Mouse (Mus musculus) ES-CJ7 (cell line): Measurements from ENCODE around the gene Gpha2.
A peak's percentile ranks its signal among the peaks of the same experiment; 100 is the strongest.

Experiments used
- DNase-seq: peaks from one replicate; pipeline ENCODE4 v3.0.0; 2011; ENCODE audit warnings: low read depth, low spot score

The Gpha2 gene

DNA sequence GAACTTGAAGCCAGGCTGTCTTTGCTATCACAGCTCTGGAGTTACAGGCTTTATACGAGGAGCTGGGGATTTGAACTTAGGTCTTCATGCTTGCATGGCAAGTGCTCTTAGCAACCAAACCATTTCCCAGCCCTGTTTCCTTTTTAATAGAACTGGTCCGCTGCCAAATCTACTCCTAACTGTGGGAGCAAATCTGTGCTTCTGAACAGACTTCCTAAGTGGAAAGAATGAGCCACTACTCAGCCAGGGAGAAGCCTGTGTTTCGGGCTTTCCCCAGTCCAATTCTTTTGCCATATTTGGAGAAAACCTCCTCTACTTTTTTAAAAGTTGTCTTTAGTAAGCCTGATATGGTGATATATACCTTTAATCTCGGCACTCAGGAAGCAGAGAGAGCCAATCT is 46.6 kb downstream of the Gpha2 start:
- DNase-seq: no peak

DNA sequence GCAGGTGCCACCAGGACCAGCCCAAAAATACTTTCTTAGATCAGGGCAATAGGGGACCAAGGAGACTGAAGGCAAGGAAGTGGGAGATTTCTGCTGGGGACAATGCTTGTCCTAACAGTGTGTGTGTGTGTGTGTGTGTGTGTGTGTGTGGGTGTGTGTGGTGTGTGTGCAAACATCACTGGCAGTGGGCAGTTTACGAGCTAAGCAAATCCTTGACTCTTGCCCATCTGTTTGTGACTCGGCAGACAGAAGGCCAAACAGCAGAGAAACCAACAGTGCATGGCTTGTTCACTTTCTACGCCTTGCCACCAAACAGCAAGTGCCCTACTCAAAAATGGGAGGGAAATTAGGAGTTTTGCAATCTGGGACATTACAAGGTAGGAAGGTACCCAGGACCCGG is 47.4 kb downstream of the Gpha2 start:
- DNase-seq: no peak

DNA sequence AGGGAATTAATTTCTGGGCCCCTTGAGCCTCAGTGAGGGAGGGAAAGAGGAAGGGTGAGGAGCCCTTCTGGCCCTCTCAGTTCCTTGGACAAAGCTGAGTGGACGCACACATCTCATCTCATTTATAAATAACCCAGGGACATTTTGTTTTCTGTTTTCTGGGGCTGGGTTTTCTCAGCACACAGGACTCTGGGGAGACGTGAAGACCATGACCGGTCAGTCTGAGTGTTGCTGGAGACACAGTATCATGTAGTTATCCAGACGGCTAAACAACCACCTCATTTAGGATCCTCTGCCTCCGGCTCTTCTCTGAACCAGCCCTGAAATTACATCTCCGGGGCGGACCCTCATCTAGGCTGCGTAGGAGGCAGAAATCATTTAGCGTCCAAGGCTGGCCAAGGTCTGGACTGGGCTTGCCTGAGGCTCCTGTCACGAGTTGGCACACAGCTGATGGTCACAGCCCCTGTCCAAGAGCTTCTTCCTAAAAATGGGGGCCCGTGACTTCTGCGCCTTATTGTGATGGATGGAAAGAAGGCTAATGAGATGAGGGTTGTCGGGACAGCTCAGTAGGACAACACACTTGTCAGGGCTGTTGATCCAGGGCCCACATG is 47.9 kb downstream of the Gpha2 start:
- no peak for DNase-seq

DNA sequence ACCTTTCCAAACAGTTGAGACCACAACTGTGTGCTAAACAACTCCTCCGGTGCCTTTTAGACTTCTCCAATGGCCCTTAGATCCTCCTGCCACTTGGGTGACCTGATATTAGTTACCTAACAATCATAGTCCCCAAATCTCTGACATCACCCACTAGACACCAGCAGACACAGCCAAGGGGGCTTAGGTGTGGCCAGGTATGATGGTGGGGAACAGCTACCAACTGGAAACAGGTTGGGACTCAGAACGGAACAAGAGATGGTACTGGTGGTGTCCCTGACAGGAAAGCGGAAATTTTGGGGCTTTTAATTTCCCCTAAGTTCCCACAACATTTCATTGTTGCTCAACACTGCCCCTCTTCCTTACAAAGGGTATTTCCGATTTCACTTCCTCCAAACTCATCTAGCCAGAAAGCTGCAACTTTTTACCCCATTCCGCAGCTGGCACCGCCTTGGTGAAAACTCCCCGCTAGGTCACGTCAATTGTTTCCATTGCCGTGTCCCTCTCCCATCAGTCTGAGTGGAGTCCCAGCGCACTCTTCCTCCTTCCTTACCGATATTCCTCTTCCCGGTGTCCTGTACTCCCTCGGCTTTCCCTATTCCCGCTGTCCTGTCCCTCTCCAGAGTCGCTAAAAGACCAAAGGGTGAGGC is 49.7 kb downstream of the Gpha2 start:
- DNase-seq: no peak

DNA sequence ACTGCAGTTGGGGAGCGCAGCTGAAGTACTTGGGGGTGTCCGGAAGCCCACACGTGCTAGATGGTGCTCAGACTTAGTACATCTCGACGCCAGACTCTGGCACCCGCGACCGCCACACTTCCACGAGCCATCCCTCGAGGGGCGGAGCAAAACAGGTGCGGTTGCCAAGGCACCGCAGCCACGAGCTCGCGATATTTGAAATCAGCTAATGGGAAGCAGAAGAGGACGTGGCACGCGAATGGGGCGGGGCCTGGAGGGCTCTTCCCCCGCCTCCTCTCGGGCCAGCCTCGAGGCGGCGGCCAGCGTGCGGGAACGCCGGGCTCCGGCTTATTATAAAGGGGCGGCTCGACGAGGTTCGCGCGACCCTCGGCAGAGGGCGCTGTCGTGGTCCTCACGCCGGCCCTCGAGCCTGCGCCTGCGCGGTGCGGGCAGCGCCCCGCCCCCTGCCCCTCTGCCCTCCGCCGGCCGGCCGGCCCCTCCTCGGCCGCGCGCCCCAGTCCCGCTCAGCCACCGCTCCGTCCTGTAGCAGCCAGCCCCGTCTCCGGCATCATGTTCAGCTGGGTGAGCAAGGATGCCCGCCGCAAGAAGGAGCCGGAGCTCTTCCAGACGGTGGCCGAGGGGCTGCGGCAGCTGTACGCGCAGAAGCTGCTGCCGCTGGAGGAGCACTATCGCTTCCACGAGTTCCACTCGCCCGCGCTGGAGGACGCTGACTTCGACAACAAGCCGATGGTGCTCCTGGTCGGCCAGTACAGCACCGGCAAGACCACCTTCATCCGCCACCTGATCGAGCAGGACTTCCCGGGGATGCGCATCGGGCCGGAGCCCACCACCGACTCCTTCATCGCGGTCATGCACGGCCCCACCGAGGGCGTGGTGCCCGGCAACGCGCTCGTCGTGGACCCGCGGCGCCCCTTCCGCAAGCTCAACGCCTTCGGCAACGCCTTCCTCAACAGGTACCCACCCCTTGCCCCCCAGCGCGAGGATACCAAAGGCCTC is 50.5 kb downstream of the Gpha2 start, which contains the start of gene Ehd1:
TSS of gene Ehd1 (plus strand) at position 300 of the 996 bp plus-strand sequence.
- DNase-seq: peak; percentile 98
